Mouse (Mus musculus) embryonic facial prominence, embryonic 14.5 days (tissue): ENCODE results near the gene Nars2. TPM values are rescaled to one million over a fixed set of nuclear protein-coding genes. Genes with fewer than 3 reads are reported as not detected.
A peak's percentile ranks its signal among the peaks of the same experiment; 100 is the strongest.
"Not testable (repeated sequence)": the region's sequence is repeated elsewhere in the genome, so short reads cannot be mapped to it uniquely, and the experiment has no call there.

Experiments
- ATAC-seq: fragments of 200-750 bp; cut with Nextera tagmentation; 2 replicates; pipeline ENCODE4 v1.8.0; 2017; ENCODE audit warnings: low read depth, moderate number of reproducible peaks, moderate TSS enrichment
- DNase-seq: peaks from one replicate; pipeline ENCODE4 v3.0.0-alpha.2; 2015; ENCODE audit warnings: low spot score
- H3K27ac ChIP-seq: fragments of 300-500 bp; sonication (generic); replicated peaks from 2 replicates; pipeline ENCODE4 v1.5.1; 2014; ENCODE audit warnings: low read depth, mild to moderate bottlenecking, low read length, moderate library complexity
- H3K27me3 ChIP-seq: fragments of 300-500 bp; sonication (generic); replicated peaks from 2 replicates; pipeline ENCODE4 v1.6.1; 2014; ENCODE audit warnings: low read length; ENCODE audit not compliant: control insufficient read depth, insufficient read depth
- H3K36me3 ChIP-seq: fragments of 300-500 bp; sonication (generic); 2 replicates; pipeline ENCODE4 v1.6.1; 2014; ENCODE audit warnings: low read length, mixed read lengths; ENCODE audit not compliant: control insufficient read depth, insufficient read depth
- H3K4me1 ChIP-seq: fragments of 300-500 bp; sonication (generic); 2 replicates; pipeline ENCODE4 v1.6.1; 2014; ENCODE audit warnings: antibody characterized with exemption, low read length; ENCODE audit not compliant: control insufficient read depth, insufficient read depth
- H3K4me2 ChIP-seq: fragments of 300-500 bp; sonication (generic); 2 replicates; pipeline ENCODE4 v1.6.1; 2014; ENCODE audit warnings: low read depth, mild to moderate bottlenecking, low read length, moderate library complexity, mixed read lengths
- H3K4me3 ChIP-seq: fragments of 300-500 bp; sonication (generic); 2 replicates; pipeline ENCODE4 v1.5.1; 2014; ENCODE audit warnings: low read depth, mild to moderate bottlenecking, low read length
- H3K9ac ChIP-seq: fragments of 300-500 bp; sonication (generic); 2 replicates; pipeline ENCODE4 v1.6.1; 2014; ENCODE audit warnings: low read depth, mild to moderate bottlenecking, low read length, moderate library complexity, mixed read lengths
- H3K9me3 ChIP-seq: fragments of 300-500 bp; sonication (generic); 2 replicates; pipeline ENCODE4 v1.6.1; 2016; ENCODE audit warnings: low read length; ENCODE audit not compliant: control insufficient read depth
- WGBS: fragments of 180-500 bp; shearing (Covaris S2); extraction: QIAGEN DNeasy Blood & Tissue Kit; methylation state at CpG from one replicate; pipeline ENCODE4 v1.1.7; 2014; 5-methylcytosine and 5-hydroxymethylcytosine counted together
- polyA plus RNA-seq: library from polyadenylated mRNA; unstranded; fragments of >200 nt; fragmentation: Nextera tagmentation; extraction: Ambion mirVana; gene quantifications from 2 replicates; pipeline ENCODE4 v1.2.1, GENCODE M21; 2014

The Nars2 gene
- polyA plus RNA-seq, 1 experiment from 2014 or later = 19.2 TPM

GRCm38 (mm10) chr7:96909856-96910255 is 41.4 kb upstream of the Nars2 start:
- Histone ChIP-seq H3K4me1 (peaks cover 23% of the 10 kb centered on the region), H3K27ac (no peak overlapping the region), H3K27me3 (no peaks in the 10 kb centered on the region), H3K36me3 (peaks cover 16% of the 10 kb centered on the region; the same call in 1 of the 2 replicates), H3K4me3 (no peak overlapping the region), H3K9ac (no peak overlapping the region), H3K4me2 (no peak overlapping the region), H3K9me3 (no peaks in the 10 kb centered on the region)
- DNase-seq (no peak), ATAC-seq (no peak)
- 51% methylated on average over 5 of the region's 5 CpGs for WGBS

GRCm38 (mm10) chr7:96910310-96910960 is 40.9 kb upstream of the Nars2 start:
- WGBS = 20% methylated on average over 12 of the region's 12 CpGs
- peak overlapping the region; percentile 40; the same call in 1 of the 2 replicates for H3K27ac ChIP-seq
- ATAC-seq (peak; percentile 56), DNase-seq (peak; percentile 53)
- peaks cover 16% of the 10 kb centered on the region; the same call in 1 of the 2 replicates for H3K36me3 ChIP-seq
- no peak overlapping the region for H3K9ac ChIP-seq
- H3K4me2 ChIP-seq = no peak overlapping the region
- no peaks in the 10 kb centered on the region for H3K9me3 ChIP-seq
- no peaks in the 10 kb centered on the region for H3K27me3 ChIP-seq
- H3K4me1 ChIP-seq = peaks cover 23% of the 10 kb centered on the region
- no peak overlapping the region for H3K4me3 ChIP-seq

GRCm38 (mm10) chr7:96914031-96914430 is 37.3 kb upstream of the Nars2 start:
- H3K9ac ChIP-seq = no peak overlapping the region
- ATAC-seq = peak; percentile 58
- H3K27ac ChIP-seq = no peak overlapping the region
- H3K4me1 ChIP-seq = peaks cover 23% of the 10 kb centered on the region
- H3K36me3 ChIP-seq = no peaks in the 10 kb centered on the region
- peak; percentile 87 for DNase-seq
- H3K27me3 ChIP-seq = no peaks in the 10 kb centered on the region
- no peak overlapping the region for H3K4me2 ChIP-seq
- H3K9me3 ChIP-seq = no peaks in the 10 kb centered on the region
- no peak overlapping the region for H3K4me3 ChIP-seq
- WGBS = 8% methylated on average over 6 of the region's 6 CpGs

- WGBS = 2% methylated on average over 2 of the region's 2 CpGs
- no peaks in the 10 kb centered on the region for H3K9me3 ChIP-seq
- H3K4me2 ChIP-seq = no peak overlapping the region
- peak; percentile 70 for ATAC-seq
- H3K27ac ChIP-seq = no peak overlapping the region
- no peaks in the 10 kb centered on the region for H3K36me3 ChIP-seq
- H3K4me3 ChIP-seq = no peak overlapping the region
- peaks cover 12% of the 10 kb centered on the region for H3K4me1 ChIP-seq
- DNase-seq = peak; percentile 79
- H3K27me3 ChIP-seq = no peaks in the 10 kb centered on the region
- H3K9ac ChIP-seq = no peak overlapping the region
Measured at GRCm38 (mm10) chr7:96915452-96916105, 35.7 kb upstream of the Nars2 start.

GRCm38 (mm10) chr7:96920447-96921095 is 30.7 kb upstream of the Nars2 start:
- H3K4me2 ChIP-seq = no peak overlapping the region
- no peaks in the 10 kb centered on the region for H3K4me1 ChIP-seq
- H3K36me3 ChIP-seq = no peaks in the 10 kb centered on the region
- no peak overlapping the region for H3K27ac ChIP-seq
- ATAC-seq = no peak
- H3K9ac ChIP-seq = no peak overlapping the region
- no peaks in the 10 kb centered on the region for H3K9me3 ChIP-seq
- H3K4me3 ChIP-seq = no peak overlapping the region
- H3K27me3 ChIP-seq = no peaks in the 10 kb centered on the region
- 66% methylated on average over 7 of the region's 7 CpGs for WGBS
- no peak for DNase-seq

GRCm38 (mm10) chr7:96922927-96923326 is 28.4 kb upstream of the Nars2 start:
- Histone ChIP-seq H3K36me3 (no peaks in the 10 kb centered on the region), H3K4me2 (no peak overlapping the region), H3K27ac (no peak overlapping the region), H3K27me3 (no peaks in the 10 kb centered on the region), H3K9me3 (no peaks in the 10 kb centered on the region), H3K4me1 (no peaks in the 10 kb centered on the region), H3K4me3 (no peak overlapping the region), H3K9ac (no peak overlapping the region)
- DNase-seq (no peak), ATAC-seq (no peak)
- 96% methylated on average over 2 of the region's 2 CpGs for WGBS

- DNase-seq (peak; percentile 16), ATAC-seq (peak; percentile 68)
- WGBS = 62% methylated on average over 5 of the region's 5 CpGs
- Histone ChIP-seq H3K4me1 (no peaks in the 10 kb centered on the region), H3K9me3 (no peaks in the 10 kb centered on the region), H3K36me3 (no peaks in the 10 kb centered on the region), H3K27ac (no peak overlapping the region), H3K27me3 (no peaks in the 10 kb centered on the region), H3K4me3 (no peak overlapping the region), H3K4me2 (no peak overlapping the region), H3K9ac (no peak overlapping the region)
Measured at GRCm38 (mm10) chr7:96943715-96944377, 7.5 kb upstream of the Nars2 start.

- H3K27me3 ChIP-seq, H3K4me3 ChIP-seq, H3K27ac ChIP-seq, H3K4me2 ChIP-seq, H3K9ac ChIP-seq, H3K4me1 ChIP-seq, DNase-seq, H3K9me3 ChIP-seq, ATAC-seq, H3K36me3 ChIP-seq: not testable (repeated sequence)
- 82% methylated on average over 8 of the region's 8 CpGs for WGBS
Measured at GRCm38 (mm10) chr7:96946501-96946900, 4.8 kb upstream of the Nars2 start.
